Mouse (Mus musculus) forebrain, embryonic 16.5 days (tissue): ENCODE results near the gene Ikzf4. TPM values are rescaled to one million over a fixed set of nuclear protein-coding genes. Genes with fewer than 3 reads are reported as not detected.
"Not testable (repeated sequence)": the region's sequence is repeated elsewhere in the genome, so short reads cannot be mapped to it uniquely, and the experiment has no call there.

Experiments used
- ATAC-seq: fragments of 200-750 bp; cut with Nextera tagmentation; 2 replicates; pipeline ENCODE4 v1.8.0; 2017; ENCODE audit warnings: mild to moderate bottlenecking, moderate library complexity
- H3K27ac ChIP-seq: fragments of 300-500 bp; sonication (generic); 2 replicates; pipeline ENCODE4 v1.5.1; 2014; ENCODE audit warnings: low read length, control low read depth
- H3K27me3 ChIP-seq: fragments of 300-500 bp; sonication (generic); replicated peaks from 2 replicates; pipeline ENCODE4 v1.6.1; 2014; ENCODE audit warnings: low read length; ENCODE audit not compliant: control insufficient read depth, insufficient read depth
- H3K36me3 ChIP-seq: fragments of 300-500 bp; sonication (generic); 2 replicates; pipeline ENCODE4 v1.6.1; 2014; ENCODE audit not compliant: control insufficient read depth, insufficient read depth
- H3K4me1 ChIP-seq: fragments of 300-500 bp; sonication (generic); replicated peaks from 2 replicates; pipeline ENCODE4 v1.6.1; 2014; ENCODE audit warnings: low read length; ENCODE audit not compliant: control insufficient read depth, insufficient read depth
- H3K4me2 ChIP-seq: fragments of 300-500 bp; sonication (generic); 2 replicates; pipeline ENCODE4 v1.6.1; 2014; ENCODE audit warnings: mild to moderate bottlenecking, low read length, control low read depth
- H3K4me3 ChIP-seq: fragments of 300-500 bp; sonication (generic); replicated peaks from 2 replicates; pipeline ENCODE4 v1.5.1; 2014; ENCODE audit warnings: mild to moderate bottlenecking, low read length, control low read depth
- H3K9ac ChIP-seq: fragments of 300-500 bp; sonication (generic); replicated peaks from 2 replicates; pipeline ENCODE4 v1.6.1; 2014; ENCODE audit warnings: low read depth, low read length, control low read depth
- H3K9me3 ChIP-seq: fragments of 300-500 bp; sonication (generic); 2 replicates; pipeline ENCODE4 v1.6.1; 2016; ENCODE audit warnings: low read length; ENCODE audit not compliant: control insufficient read depth
- WGBS: fragments of 180-500 bp; shearing (Covaris S2); extraction: QIAGEN DNeasy Blood & Tissue Kit; methylation state at CpG from one replicate; pipeline ENCODE4 v1.1.7; 2014; 5-methylcytosine and 5-hydroxymethylcytosine counted together
- polyA plus RNA-seq: library from polyadenylated mRNA; unstranded; fragments of >200 nt; fragmentation: Nextera tagmentation; extraction: Ambion mirVana; gene quantifications from 2 replicates; pipeline ENCODE4 v1.2.1, GENCODE M21; 2015

Ikzf4 gene
- polyA plus RNA-seq, 1 experiment from 2014 or later: 15.6 TPM

GRCm38 (mm10) chr10:128627398-128628317 lies 18.1 kb downstream of the Ikzf4 start:
- Histone ChIP-seq H3K36me3 (peaks cover 15% of the 10 kb centered on the region), H3K4me1 (peaks cover 6% of the 10 kb centered on the region), H3K9me3 (no peaks in the 10 kb centered on the region), H3K4me3 (no peak overlapping the region), H3K4me2 (no peak overlapping the region), H3K27ac (no peak overlapping the region), H3K9ac (no peak overlapping the region), H3K27me3 (no peaks in the 10 kb centered on the region)
- ATAC-seq: no peak
- WGBS: 88% methylated on average over 10 of the region's 10 CpGs

GRCm38 (mm10) chr10:128626311-128627310 lies 19.2 kb downstream of the Ikzf4 start, which contains the start of gene Rps26:
Gene Rps26 (minus strand): TSS chr10:128626747.
- Histone ChIP-seq H3K36me3 (peaks cover 16% of the 10 kb centered on the region), H3K9me3 (no peaks in the 10 kb centered on the region), H3K27me3 (no peaks in the 10 kb centered on the region), H3K27ac (peak within 1 kb of the TSS; percentile 83), H3K4me1 (peaks cover 6% of the 10 kb centered on the region), H3K4me2 (peak within 1 kb of the TSS; percentile 91), H3K4me3 (peak within 1 kb of the TSS; percentile 48), H3K9ac (peak within 1 kb of the TSS; percentile 55)
- ATAC-seq: peak; percentile 97
- WGBS: 1% methylated on average over 40 of the region's 40 CpGs

- no peak for ATAC-seq
- WGBS: 45% methylated on average over 7 of the region's 7 CpGs
- Histone ChIP-seq H3K36me3 (peaks cover 16% of the 10 kb centered on the region), H3K4me2 (peak overlapping the region; percentile 91), H3K9ac (peak overlapping the region; percentile 55), H3K27me3 (no peaks in the 10 kb centered on the region), H3K4me3 (peak overlapping the region; percentile 48), H3K27ac (no peak overlapping the region), H3K4me1 (peaks cover 6% of the 10 kb centered on the region), H3K9me3 (no peaks in the 10 kb centered on the region)
Observed at GRCm38 (mm10) chr10:128625287-128625894, 20.4 kb downstream of the Ikzf4 start.

GRCm38 (mm10) chr10:128623106-128623613 lies 22.6 kb downstream of the Ikzf4 start:
- WGBS: 86% methylated on average over 4 of the region's 4 CpGs
- peaks cover 16% of the 10 kb centered on the region for H3K36me3 ChIP-seq
- H3K9ac ChIP-seq, H3K27ac ChIP-seq, H3K9me3 ChIP-seq, H3K27me3 ChIP-seq, H3K4me3 ChIP-seq, H3K4me1 ChIP-seq, ATAC-seq, H3K4me2 ChIP-seq: not testable (repeated sequence)

- H3K9me3 ChIP-seq: no peaks in the 10 kb centered on the region
- H3K4me3 ChIP-seq: no peak overlapping the region
- no peak for ATAC-seq
- H3K4me2 ChIP-seq: no peak overlapping the region
- peaks cover 6% of the 10 kb centered on the region for H3K4me1 ChIP-seq
- H3K36me3 ChIP-seq: peaks cover 16% of the 10 kb centered on the region
- no peaks in the 10 kb centered on the region for H3K27me3 ChIP-seq
- H3K9ac ChIP-seq: no peak overlapping the region
- WGBS: 88% methylated on average over 4 of the region's 4 CpGs
- H3K27ac ChIP-seq: no peak overlapping the region
Observed at GRCm38 (mm10) chr10:128622702-128623101, 23.1 kb downstream of the Ikzf4 start.

- H3K27me3 ChIP-seq: no peaks in the 10 kb centered on the region
- 73% methylated on average over 3 of the region's 3 CpGs for WGBS
- H3K4me3 ChIP-seq: no peak overlapping the region
- peaks cover 16% of the 10 kb centered on the region for H3K36me3 ChIP-seq
- H3K9ac ChIP-seq: no peak overlapping the region
- no peaks in the 10 kb centered on the region for H3K9me3 ChIP-seq
- peaks cover 6% of the 10 kb centered on the region for H3K4me1 ChIP-seq
- ATAC-seq: no peak
- H3K4me2 ChIP-seq: no peak overlapping the region
- H3K27ac ChIP-seq: no peak overlapping the region
Observed at GRCm38 (mm10) chr10:128621986-128622520, 23.7 kb downstream of the Ikzf4 start.

GRCm38 (mm10) chr10:128620241-128620640 lies 25.6 kb downstream of the Ikzf4 start:
- Histone ChIP-seq H3K4me1 (peaks cover 2% of the 10 kb centered on the region), H3K4me3 (no peak overlapping the region), H3K36me3 (peaks cover 16% of the 10 kb centered on the region), H3K9me3 (no peaks in the 10 kb centered on the region), H3K4me2 (no peak overlapping the region), H3K9ac (no peak overlapping the region), H3K27ac (no peak overlapping the region), H3K27me3 (no peaks in the 10 kb centered on the region)
- ATAC-seq: no peak

- H3K4me1 ChIP-seq, ATAC-seq, H3K4me3 ChIP-seq, H3K9ac ChIP-seq, H3K4me2 ChIP-seq, H3K27ac ChIP-seq, H3K27me3 ChIP-seq, H3K36me3 ChIP-seq, H3K9me3 ChIP-seq: not testable (repeated sequence)
- WGBS: 87% methylated on average over 5 of the region's 5 CpGs
Observed at GRCm38 (mm10) chr10:128619148-128619547, 26.6 kb downstream of the Ikzf4 start.
